Mouse (Mus musculus): ENCODE data around the gene Rfx8. TPM values are rescaled to one million over a fixed set of nuclear protein-coding genes. Genes with fewer than 3 reads are reported as not detected.

The Rfx8 gene
- total and polyA plus RNA-seq, 3 experiments: not detected

DNA sequence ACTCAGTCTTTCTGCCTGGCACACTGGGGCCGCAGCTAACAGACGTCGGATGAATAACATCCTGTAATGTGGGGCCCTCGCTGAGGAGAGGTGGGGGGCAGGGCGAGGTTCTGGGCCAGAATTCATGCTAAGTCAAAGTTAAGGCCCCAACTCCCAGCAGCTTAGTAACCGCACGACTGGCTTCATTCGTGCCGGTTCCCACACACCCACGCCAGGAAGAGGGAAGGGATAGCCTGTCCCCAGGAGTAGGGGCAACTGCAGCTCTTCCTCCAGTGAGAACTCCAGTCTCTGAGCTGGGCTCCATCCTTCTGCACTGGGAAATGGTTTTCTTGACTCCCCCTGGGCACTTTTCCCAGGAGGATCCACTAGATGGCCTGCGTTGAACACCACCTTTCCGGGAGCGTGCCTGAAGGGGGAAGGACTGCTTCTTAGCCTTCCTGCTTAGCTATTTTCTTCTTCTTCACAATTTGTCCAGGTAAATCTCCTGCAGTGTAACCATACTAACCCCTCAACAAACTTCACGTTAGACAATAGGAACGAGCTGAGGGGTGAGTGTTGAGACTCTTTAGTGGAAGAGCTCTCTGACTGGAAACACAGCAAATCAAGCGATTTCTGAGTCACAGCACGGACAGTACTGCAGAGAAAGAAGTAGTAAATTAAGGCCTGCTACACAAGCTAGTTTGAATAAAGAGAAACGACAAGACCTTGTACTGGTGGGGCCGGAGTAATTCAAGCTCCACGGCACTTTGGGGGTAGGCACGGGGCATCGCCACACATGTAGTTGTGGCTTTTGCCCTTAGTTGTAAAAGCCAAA is 40.6 kb upstream of the Rfx8 start:
- no peaks in the 10 kb centered on the region for H3K27me3 ChIP-seq (replicated peaks)
- dilution Hi-C loops (cut with MboI; ENCODE audit: extremely low pct_ligation_motif_present, extremely low pct_unique_long_range_greater_than_20kb, low sequenced_read_pairs): no loop called here
- DNase-seq (ENCODE audit: extremely low read depth): no peak
- H3K4me1 ChIP-seq (ENCODE audit: control insufficient read depth in 1 of 2, insufficient read depth in 2 of 2): no peaks in the 10 kb centered on the region
- H3K9me3 ChIP-seq (replicated peaks; ENCODE audit: low read length): no peaks in the 10 kb centered on the region
- in situ Hi-C loops (cut with MboI; ENCODE audit: low pct_ligation_motif_present, low pct_unique_long_range_greater_than_20kb, low sequenced_read_pairs): no loop called here
- no peak overlapping the region for H3K27ac ChIP-seq (ENCODE audit: insufficient read depth, low read depth)
- H3K9ac ChIP-seq (ENCODE audit: insufficient read depth, low read depth): no peak overlapping the region
- no peaks in the 10 kb centered on the region for H3K36me3 ChIP-seq (replicated peaks in 1 of 2; ENCODE audit: control insufficient read depth in 1 of 2, insufficient read depth in 1 of 2, low read length in 1 of 2)
- no peak for TF ChIP-seq BHLHE40 (IDR thresholded peaks at IDR 0.05; ENCODE audit: low read depth, low read length)
- peak; percentile 11 for TF ChIP-seq RAD21 (IDR thresholded peaks at IDR 0.05; ENCODE audit: low read depth, low read length)
- peak in 1 of 2 experiments; percentile 24; a peak in 1 of 4 replicates for TF ChIP-seq CTCF (conservative IDR thresholded peaks at IDR 0.05 in 1 of 2, IDR thresholded peaks at IDR 0.05 in 1 of 2; ENCODE audit: low read depth in 2 of 2, low read length in 2 of 2)
- H3K4me2 ChIP-seq (ENCODE audit: insufficient read depth, low read depth, poor library complexity, severe bottlenecking): no peak overlapping the region; the same call in 1 of the 2 replicates
- no peaks in the 10 kb centered on the region for H3K79me2 ChIP-seq (replicated peaks; ENCODE audit: control insufficient read depth, extremely low read depth, insufficient read depth, poor library complexity, severe bottlenecking)
- no peak overlapping the region for H3K4me3 ChIP-seq (replicated peaks in 1 of 3; ENCODE audit: low read depth in 2 of 3, low read length in 2 of 3, poor library complexity in 1 of 3)

GRCm38 (mm10) chr1:39760181-39760715 is 39.5 kb upstream of the Rfx8 start:
- TF ChIP-seq USF1 (IDR thresholded peaks at IDR 0.05; ENCODE audit: low read depth, low read length) (no peak), POLR2AphosphoS2 (IDR thresholded peaks at IDR 0.05; ENCODE audit: low read depth, low read length) (no peak), POLR2A (IDR thresholded peaks at IDR 0.05; ENCODE audit: low read depth, low read length) (no peak), CHD1 (IDR thresholded peaks at IDR 0.05; ENCODE audit: low read depth, low read length) (no peak), KAT2A (IDR thresholded peaks at IDR 0.05; ENCODE audit: insufficient replicate concordance, low read length) (no peak), ZC3H11A (IDR thresholded peaks at IDR 0.05; ENCODE audit: low read depth, low read length) (no peak), ZMIZ1 (IDR thresholded peaks at IDR 0.05; ENCODE audit: low read depth, low read length) (no peak), SMC3 (IDR thresholded peaks at IDR 0.05; ENCODE audit: low read depth, low read length) (no peak), IRF4 (IDR thresholded peaks at IDR 0.05; ENCODE audit: low read depth, low read length) (no peak), ELF1 (IDR thresholded peaks at IDR 0.05; ENCODE audit: low read depth, low read length) (no peak), USF2 (conservative IDR thresholded peaks at IDR 0.05; ENCODE audit: low read depth, low read length) (no peak), NRF1 (IDR thresholded peaks at IDR 0.05; ENCODE audit: low read depth, low read length) (no peak)
- dilution Hi-C loops (cut with MboI; ENCODE audit: extremely low pct_ligation_motif_present, extremely low pct_unique_long_range_greater_than_20kb, low sequenced_read_pairs) (no loop called here), in situ Hi-C loops (cut with MboI; ENCODE audit: low pct_ligation_motif_present, low pct_unique_long_range_greater_than_20kb, low sequenced_read_pairs) (no loop called here)
- Histone ChIP-seq H3K36me3 (replicated peaks in 1 of 2; ENCODE audit: control insufficient read depth in 1 of 2, insufficient read depth in 1 of 2, low read length in 1 of 2) (no peaks in the 10 kb centered on the region), H3K27me3 (replicated peaks) (no peaks in the 10 kb centered on the region), H3K9me3 (replicated peaks; ENCODE audit: low read length) (no peaks in the 10 kb centered on the region), H3K9ac (ENCODE audit: insufficient read depth, low read depth) (no peak overlapping the region), H3K4me2 (ENCODE audit: insufficient read depth, low read depth, poor library complexity, severe bottlenecking) (no peak overlapping the region), H3K4me3 (replicated peaks in 1 of 3; ENCODE audit: low read depth in 2 of 3, low read length in 2 of 3, poor library complexity in 1 of 3) (no peak overlapping the region), H3K27ac (ENCODE audit: insufficient read depth, low read depth) (no peak overlapping the region), H3K4me1 (ENCODE audit: control insufficient read depth in 1 of 2, insufficient read depth in 2 of 2) (no peaks in the 10 kb centered on the region), H3K79me2 (replicated peaks; ENCODE audit: control insufficient read depth, extremely low read depth, insufficient read depth, poor library complexity, severe bottlenecking) (no peaks in the 10 kb centered on the region)
- DNase-seq (ENCODE audit: extremely low read depth): no peak
